Mouse (Mus musculus): ENCODE measurements around the gene Krt24. TPM values are rescaled to one million over a fixed set of nuclear protein-coding genes. Genes with fewer than 3 reads are reported as not detected.

Krt24 gene
- polyA plus RNA-seq, 1 experiment from 2014 or later = not detected

GRCm38 (mm10) chr11:99269192-99269591 is 15.9 kb downstream of the Krt24 start:
- Histone ChIP-seq H3K9me3 (ENCODE audit: control insufficient read depth, low read length) (no peaks in the 10 kb centered on the region), H3K4me1 (ENCODE audit: control insufficient read depth, insufficient read depth, low read length) (no peaks in the 10 kb centered on the region), H3K27me3 (ENCODE audit: control insufficient read depth, insufficient read depth, low read length) (no peaks in the 10 kb centered on the region), H3K4me3 (ENCODE audit: low read depth, low read length) (no peak overlapping the region), H3K9ac (ENCODE audit: low read length) (no peak overlapping the region), H3K36me3 (ENCODE audit: control insufficient read depth, insufficient read depth, low read length) (no peaks in the 10 kb centered on the region), H3K4me2 (no peak overlapping the region), H3K27ac (ENCODE audit: low read depth, low read length) (no peak overlapping the region)
- no peak for DNase-seq (ENCODE audit: low spot score, missing footprints)
- no peak for ATAC-seq (ENCODE audit: low FRiP score)
- WGBS = 76% methylated on average over 7 of the region's 7 CpGs

- ATAC-seq (ENCODE audit: low FRiP score) (no peak), DNase-seq (ENCODE audit: low spot score, missing footprints) (no peak)
- H3K4me1 ChIP-seq (ENCODE audit: control insufficient read depth, insufficient read depth, low read length) = no peaks in the 10 kb centered on the region
- 40% methylated on average over 9 of the region's 9 CpGs for WGBS
- H3K4me3 ChIP-seq (ENCODE audit: low read depth, low read length) = no peak overlapping the region
- no peaks in the 10 kb centered on the region for H3K9me3 ChIP-seq (ENCODE audit: control insufficient read depth, low read length)
- no peaks in the 10 kb centered on the region for H3K36me3 ChIP-seq (ENCODE audit: control insufficient read depth, insufficient read depth, low read length)
- no peak overlapping the region for H3K4me2 ChIP-seq
- no peaks in the 10 kb centered on the region for H3K27me3 ChIP-seq (ENCODE audit: control insufficient read depth, insufficient read depth, low read length)
- no peak overlapping the region for H3K27ac ChIP-seq (ENCODE audit: low read depth, low read length)
- H3K9ac ChIP-seq (ENCODE audit: low read length) = no peak overlapping the region
Measured at GRCm38 (mm10) chr11:99265796-99266195, 19.3 kb downstream of the Krt24 start.

GRCm38 (mm10) chr11:99265220-99265619 is 19.8 kb downstream of the Krt24 start:
- no peak overlapping the region for H3K9ac ChIP-seq (ENCODE audit: low read length)
- DNase-seq (ENCODE audit: low spot score, missing footprints) (no peak), ATAC-seq (ENCODE audit: low FRiP score) (no peak)
- H3K36me3 ChIP-seq (ENCODE audit: control insufficient read depth, insufficient read depth, low read length) = no peaks in the 10 kb centered on the region
- H3K27ac ChIP-seq (ENCODE audit: low read depth, low read length) = no peak overlapping the region
- no peaks in the 10 kb centered on the region for H3K4me1 ChIP-seq (ENCODE audit: control insufficient read depth, insufficient read depth, low read length)
- 76% methylated on average over 9 of the region's 9 CpGs for WGBS
- no peak overlapping the region for H3K4me3 ChIP-seq (ENCODE audit: low read depth, low read length)
- no peaks in the 10 kb centered on the region for H3K27me3 ChIP-seq (ENCODE audit: control insufficient read depth, insufficient read depth, low read length)
- H3K9me3 ChIP-seq (ENCODE audit: control insufficient read depth, low read length) = no peaks in the 10 kb centered on the region
- H3K4me2 ChIP-seq = no peak overlapping the region

- 69% methylated on average over 4 of the region's 4 CpGs for WGBS
- no peaks in the 10 kb centered on the region for H3K27me3 ChIP-seq (ENCODE audit: control insufficient read depth, insufficient read depth, low read length)
- H3K4me1 ChIP-seq (ENCODE audit: control insufficient read depth, insufficient read depth, low read length) = no peaks in the 10 kb centered on the region
- H3K4me2 ChIP-seq = no peak overlapping the region
- no peak overlapping the region for H3K9ac ChIP-seq (ENCODE audit: low read length)
- H3K4me3 ChIP-seq (ENCODE audit: low read depth, low read length) = no peak overlapping the region
- H3K9me3 ChIP-seq (ENCODE audit: control insufficient read depth, low read length) = no peaks in the 10 kb centered on the region
- DNase-seq (ENCODE audit: low spot score, missing footprints) (no peak), ATAC-seq (ENCODE audit: low FRiP score) (no peak)
- no peaks in the 10 kb centered on the region for H3K36me3 ChIP-seq (ENCODE audit: control insufficient read depth, insufficient read depth, low read length)
- no peak overlapping the region for H3K27ac ChIP-seq (ENCODE audit: low read depth, low read length)
Measured at GRCm38 (mm10) chr11:99256213-99256612, 28.8 kb downstream of the Krt24 start.

- Histone ChIP-seq H3K9me3 (ENCODE audit: control insufficient read depth, low read length) (no peaks in the 10 kb centered on the region), H3K4me3 (ENCODE audit: low read depth, low read length) (no peak overlapping the region), H3K36me3 (ENCODE audit: control insufficient read depth, insufficient read depth, low read length) (no peaks in the 10 kb centered on the region), H3K9ac (ENCODE audit: low read length) (no peak overlapping the region), H3K27ac (ENCODE audit: low read depth, low read length) (no peak overlapping the region), H3K4me2 (no peak overlapping the region), H3K4me1 (ENCODE audit: control insufficient read depth, insufficient read depth, low read length) (no peaks in the 10 kb centered on the region), H3K27me3 (ENCODE audit: control insufficient read depth, insufficient read depth, low read length) (no peaks in the 10 kb centered on the region)
- 91% methylated on average over 8 of the region's 8 CpGs for WGBS
- no peak for DNase-seq (ENCODE audit: low spot score, missing footprints)
- no peak for ATAC-seq (ENCODE audit: low FRiP score)
Measured at GRCm38 (mm10) chr11:99255316-99255715, 29.7 kb downstream of the Krt24 start.

GRCm38 (mm10) chr11:99253893-99254292 is 31.2 kb downstream of the Krt24 start:
- no peak for DNase-seq (ENCODE audit: low spot score, missing footprints)

GRCm38 (mm10) chr11:99252671-99253070 is 32.4 kb downstream of the Krt24 start:
- no peaks in the 10 kb centered on the region for H3K36me3 ChIP-seq (ENCODE audit: control insufficient read depth, insufficient read depth, low read length)
- H3K27ac ChIP-seq (ENCODE audit: low read depth, low read length) = no peak overlapping the region
- no peaks in the 10 kb centered on the region for H3K27me3 ChIP-seq (ENCODE audit: control insufficient read depth, insufficient read depth, low read length)
- DNase-seq (ENCODE audit: low spot score, missing footprints) (no peak), ATAC-seq (ENCODE audit: low FRiP score) (no peak)
- WGBS = 79% methylated on average over 8 of the region's 8 CpGs
- no peaks in the 10 kb centered on the region for H3K9me3 ChIP-seq (ENCODE audit: control insufficient read depth, low read length)
- no peak overlapping the region for H3K4me3 ChIP-seq (ENCODE audit: low read depth, low read length)
- no peak overlapping the region for H3K9ac ChIP-seq (ENCODE audit: low read length)
- no peak overlapping the region for H3K4me2 ChIP-seq
- no peaks in the 10 kb centered on the region for H3K4me1 ChIP-seq (ENCODE audit: control insufficient read depth, insufficient read depth, low read length)

More at GRCm38 (mm10) chr11:99253893-99254292, 31.2 kb downstream of the Krt24 start:
- ATAC-seq (ENCODE audit: low FRiP score) = no peak
- Histone ChIP-seq H3K36me3 (ENCODE audit: control insufficient read depth, insufficient read depth, low read length) (no peaks in the 10 kb centered on the region), H3K4me1 (ENCODE audit: control insufficient read depth, insufficient read depth, low read length) (no peaks in the 10 kb centered on the region), H3K9ac (ENCODE audit: low read length) (no peak overlapping the region), H3K4me2 (no peak overlapping the region), H3K27ac (ENCODE audit: low read depth, low read length) (no peak overlapping the region), H3K9me3 (ENCODE audit: control insufficient read depth, low read length) (no peaks in the 10 kb centered on the region), H3K27me3 (ENCODE audit: control insufficient read depth, insufficient read depth, low read length) (no peaks in the 10 kb centered on the region), H3K4me3 (ENCODE audit: low read depth, low read length) (no peak overlapping the region)
- WGBS = 62% methylated on average over 2 of the region's 2 CpGs

GRCm38 (mm10) chr11:99250666-99251065 is 34.4 kb downstream of the Krt24 start:
- ATAC-seq (ENCODE audit: low FRiP score) = no peak
- 78% methylated on average over 3 of the region's 3 CpGs for WGBS
- H3K9me3 ChIP-seq (ENCODE audit: control insufficient read depth, low read length) = no peaks in the 10 kb centered on the region
- no peaks in the 10 kb centered on the region for H3K27me3 ChIP-seq (ENCODE audit: control insufficient read depth, insufficient read depth, low read length)
- H3K36me3 ChIP-seq (ENCODE audit: control insufficient read depth, insufficient read depth, low read length) = no peaks in the 10 kb centered on the region
- H3K4me2 ChIP-seq = no peak overlapping the region
- H3K4me3 ChIP-seq (ENCODE audit: low read depth, low read length) = no peak overlapping the region
- H3K9ac ChIP-seq (ENCODE audit: low read length) = no peak overlapping the region
- no peaks in the 10 kb centered on the region for H3K4me1 ChIP-seq (ENCODE audit: control insufficient read depth, insufficient read depth, low read length)
- no peak for DNase-seq (ENCODE audit: low spot score, missing footprints)
- no peak overlapping the region for H3K27ac ChIP-seq (ENCODE audit: low read depth, low read length)

GRCm38 (mm10) chr11:99250241-99250640 is 34.8 kb downstream of the Krt24 start:
- no peak for ATAC-seq (ENCODE audit: low FRiP score)
- WGBS = 71% methylated on average over 5 of the region's 5 CpGs
- H3K4me2 ChIP-seq = no peak overlapping the region

GRCm38 (mm10) chr11:99249115-99249514 is 35.9 kb downstream of the Krt24 start:
- Histone ChIP-seq H3K9ac (ENCODE audit: low read length) (no peak overlapping the region), H3K36me3 (ENCODE audit: control insufficient read depth, insufficient read depth, low read length) (no peaks in the 10 kb centered on the region), H3K27me3 (ENCODE audit: control insufficient read depth, insufficient read depth, low read length) (no peaks in the 10 kb centered on the region), H3K4me2 (no peak overlapping the region), H3K4me1 (ENCODE audit: control insufficient read depth, insufficient read depth, low read length) (no peaks in the 10 kb centered on the region), H3K4me3 (ENCODE audit: low read depth, low read length) (no peak overlapping the region), H3K27ac (ENCODE audit: low read depth, low read length) (no peak overlapping the region), H3K9me3 (ENCODE audit: control insufficient read depth, low read length) (no peaks in the 10 kb centered on the region)
- DNase-seq (ENCODE audit: low spot score, missing footprints) = peak; percentile 84
- ATAC-seq (ENCODE audit: low FRiP score) = no peak
- WGBS = 59% methylated on average over 4 of the region's 4 CpGs

More at GRCm38 (mm10) chr11:99250241-99250640, 34.8 kb downstream of the Krt24 start:
- Histone ChIP-seq H3K9me3 (ENCODE audit: control insufficient read depth, low read length) (no peaks in the 10 kb centered on the region), H3K27me3 (ENCODE audit: control insufficient read depth, insufficient read depth, low read length) (no peaks in the 10 kb centered on the region), H3K4me1 (ENCODE audit: control insufficient read depth, insufficient read depth, low read length) (no peaks in the 10 kb centered on the region), H3K9ac (ENCODE audit: low read length) (no peak overlapping the region), H3K4me3 (ENCODE audit: low read depth, low read length) (no peak overlapping the region), H3K36me3 (ENCODE audit: control insufficient read depth, insufficient read depth, low read length) (no peaks in the 10 kb centered on the region), H3K27ac (ENCODE audit: low read depth, low read length) (no peak overlapping the region)
- DNase-seq (ENCODE audit: low spot score, missing footprints) = no peak
